Mouse (Mus musculus) intestine, postnatal 0 days (tissue): ENCODE data around the gene Arhgap1. TPM values are rescaled to one million over a fixed set of nuclear protein-coding genes. Genes with fewer than 3 reads are reported as not detected.

Source experiments
- ATAC-seq: fragments of 200-750 bp; cut with Nextera tagmentation; 2 replicates; pipeline ENCODE4 v1.8.0; 2017; ENCODE audit warnings: mild to moderate bottlenecking, moderate TSS enrichment, moderate library complexity
- H3K27ac ChIP-seq: fragments of 300-500 bp; sonication (generic); 2 replicates; pipeline ENCODE4 v1.5.1; 2014; ENCODE audit warnings: mild to moderate bottlenecking, low read depth, low read length, moderate library complexity
- H3K27me3 ChIP-seq: fragments of 300-500 bp; sonication (generic); replicated peaks from 2 replicates; pipeline ENCODE4 v1.6.1; 2014; ENCODE audit warnings: low read length, mixed read lengths; ENCODE audit not compliant: control insufficient read depth, insufficient read depth
- H3K36me3 ChIP-seq: fragments of 300-500 bp; sonication (generic); 2 replicates; pipeline ENCODE4 v1.6.1; 2014; ENCODE audit warnings: mild to moderate bottlenecking, moderate library complexity; ENCODE audit not compliant: control insufficient read depth, insufficient read depth
- H3K4me1 ChIP-seq: fragments of 300-500 bp; sonication (generic); replicated peaks from 2 replicates; pipeline ENCODE4 v1.6.1; 2014; ENCODE audit warnings: antibody characterized with exemption, low read length, mixed read lengths; ENCODE audit not compliant: control insufficient read depth, insufficient read depth
- H3K4me2 ChIP-seq: fragments of 300-500 bp; sonication (generic); replicated peaks from 2 replicates; pipeline ENCODE4 v1.6.1; 2014; ENCODE audit warnings: low read depth, mild to moderate bottlenecking, moderate library complexity
- H3K4me3 ChIP-seq: fragments of 300-500 bp; sonication (generic); 2 replicates; pipeline ENCODE4 v1.5.1; 2014; ENCODE audit warnings: low read depth, low read length
- H3K9ac ChIP-seq: fragments of 300-500 bp; sonication (generic); 2 replicates; pipeline ENCODE4 v1.6.1; 2014; ENCODE audit warnings: mild to moderate bottlenecking, low read depth, low read length
- H3K9me3 ChIP-seq: fragments of 300-500 bp; sonication (generic); 2 replicates; pipeline ENCODE4 v1.6.1; 2016; ENCODE audit warnings: mixed run types; ENCODE audit not compliant: control insufficient read depth
- CTCF ChIP-seq: sonication (generic); IDR thresholded peaks from 2 replicates; pipeline ENCODE4 v1.5.1; 2016; ENCODE audit warnings: low read depth, mild to moderate bottlenecking, control low read depth, antibody characterized with exemption, moderate library complexity
- WGBS: fragments of 180-500 bp; shearing (Covaris S2); extraction: QIAGEN DNeasy Blood & Tissue Kit; methylation state at CpG from one replicate; pipeline ENCODE4 v1.1.7; 2014; 5-methylcytosine and 5-hydroxymethylcytosine counted together
- polyA plus RNA-seq: library from polyadenylated mRNA; unstranded; fragments of >200 nt; fragmentation: Nextera tagmentation; extraction: Ambion mirVana; gene quantifications from 2 replicates; pipeline ENCODE4 v1.2.1, GENCODE M21; 2015

The Arhgap1 gene
- polyA plus RNA-seq, 1 experiment from 2014 or later = 92.3 TPM

DNA sequence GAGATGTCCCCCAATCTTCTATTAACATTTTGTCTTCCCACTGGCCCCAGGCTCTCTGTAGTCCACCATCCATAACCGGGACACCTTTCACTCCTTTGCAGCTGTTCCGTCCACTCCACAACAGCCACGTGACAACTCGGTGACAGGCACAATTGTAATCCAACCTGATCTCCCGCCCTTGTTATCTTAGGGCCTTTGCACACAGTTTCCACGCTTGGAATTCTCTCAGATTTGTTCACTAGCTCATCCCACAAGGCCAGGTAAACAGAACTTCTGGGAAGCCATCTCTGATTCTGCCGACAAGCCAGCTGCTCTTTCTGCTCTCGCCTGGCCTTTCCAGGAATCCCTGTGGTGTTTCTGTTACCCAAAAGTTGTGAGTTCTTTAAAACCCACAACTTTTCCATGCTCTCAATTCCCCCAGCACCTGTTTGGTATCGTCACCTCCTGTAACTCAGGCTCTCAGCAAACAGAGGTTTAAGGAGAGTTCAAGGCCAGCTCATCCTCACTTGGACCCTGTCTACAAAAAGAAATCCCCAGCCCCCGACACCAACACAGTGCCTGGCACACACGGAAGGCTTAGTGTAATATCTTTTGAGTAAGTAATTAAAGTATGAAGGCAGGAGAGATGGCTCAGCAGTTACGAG is 16.2 kb upstream of the Arhgap1 start:
- no peaks in the 10 kb centered on the region for H3K36me3 ChIP-seq
- no peaks in the 10 kb centered on the region for H3K27me3 ChIP-seq
- 52% methylated on average over 12 of the region's 12 CpGs for WGBS
- H3K27ac ChIP-seq = no peak overlapping the region
- no peak for ATAC-seq
- no peak overlapping the region for H3K4me2 ChIP-seq
- H3K4me3 ChIP-seq = no peak overlapping the region
- H3K9ac ChIP-seq = no peak overlapping the region
- TF ChIP-seq CTCF = no peak
- H3K9me3 ChIP-seq = no peaks in the 10 kb centered on the region
- H3K4me1 ChIP-seq = no peaks in the 10 kb centered on the region

DNA sequence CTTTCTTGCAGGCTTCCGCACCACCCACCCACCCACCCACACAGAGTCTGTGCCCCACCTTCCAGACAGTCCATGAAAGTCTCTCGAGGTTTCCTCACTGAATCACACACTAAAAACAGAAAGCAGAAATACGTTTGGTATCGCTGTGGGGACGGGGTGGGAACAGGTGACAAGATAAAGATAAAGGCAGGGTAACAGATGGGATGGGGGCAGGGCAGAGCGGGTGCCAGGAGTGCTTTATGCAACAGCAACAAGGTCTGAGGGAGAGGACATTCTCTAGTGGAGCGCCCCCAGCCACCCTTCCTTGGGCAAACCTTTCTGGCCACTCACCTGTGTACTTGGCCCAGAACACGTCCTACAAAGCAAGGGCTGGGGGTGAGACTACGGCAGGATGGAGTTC is 14.8 kb upstream of the Arhgap1 start:
- TF ChIP-seq CTCF = no peak
- Histone ChIP-seq H3K4me1 (no peaks in the 10 kb centered on the region), H3K9me3 (no peaks in the 10 kb centered on the region), H3K27me3 (no peaks in the 10 kb centered on the region), H3K36me3 (no peaks in the 10 kb centered on the region), H3K27ac (no peak overlapping the region), H3K4me3 (no peak overlapping the region), H3K9ac (no peak overlapping the region), H3K4me2 (no peak overlapping the region)
- 78% methylated on average over 9 of the region's 9 CpGs for WGBS
- no peak for ATAC-seq

DNA sequence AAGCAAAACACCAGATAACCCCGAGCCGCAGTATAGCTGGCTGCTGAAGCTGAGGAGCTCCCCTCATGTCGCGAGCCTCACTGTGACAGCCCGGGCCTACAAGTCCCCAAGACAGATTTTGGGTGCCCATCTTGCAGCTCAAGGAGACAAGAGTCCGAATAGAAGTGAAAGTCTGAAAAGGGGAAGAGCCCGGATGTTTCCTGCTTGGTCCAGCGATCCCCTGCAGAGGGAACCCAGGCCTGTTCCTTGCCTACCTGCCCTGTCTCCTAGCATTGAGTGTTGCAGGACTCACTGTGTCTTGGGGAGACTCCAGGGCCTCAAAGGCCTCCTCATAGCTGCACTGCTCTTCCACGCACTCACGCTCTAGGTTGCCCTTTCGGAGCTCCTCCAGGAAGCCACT is 14.2 kb upstream of the Arhgap1 start:
- Histone ChIP-seq H3K4me3 (no peak overlapping the region), H3K9me3 (no peaks in the 10 kb centered on the region), H3K4me1 (no peaks in the 10 kb centered on the region), H3K4me2 (no peak overlapping the region), H3K9ac (no peak overlapping the region), H3K27me3 (no peaks in the 10 kb centered on the region), H3K36me3 (no peaks in the 10 kb centered on the region), H3K27ac (no peak overlapping the region)
- ATAC-seq = no peak
- no peak for TF ChIP-seq CTCF
- WGBS = 87% methylated on average over 11 of the region's 11 CpGs

DNA sequence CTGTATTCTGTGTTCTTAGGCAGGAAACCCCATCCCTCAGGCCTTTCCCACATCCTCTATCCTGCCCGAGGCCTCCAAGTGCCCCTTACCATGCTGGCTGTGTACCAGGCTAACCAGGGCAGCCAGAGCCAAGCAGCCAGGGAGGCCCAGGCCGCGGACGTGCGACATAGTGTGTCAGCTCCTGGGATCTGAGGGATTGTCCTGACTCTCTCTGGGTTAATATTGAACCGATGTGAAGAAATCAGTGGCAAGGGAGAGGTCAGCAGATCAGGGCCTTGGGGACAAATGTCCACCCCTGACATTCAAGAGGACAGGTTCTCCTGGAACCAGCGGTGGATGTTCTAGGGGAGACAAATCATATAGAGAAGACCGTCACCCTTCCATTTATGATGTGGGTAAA is 13.4 kb upstream of the Arhgap1 start, which contains the start of gene F2:
F2 (minus strand) TSS at position 186 of the 400 bp plus-strand sequence.
- TF ChIP-seq CTCF = no peak
- no peaks in the 10 kb centered on the region for H3K27me3 ChIP-seq
- H3K27ac ChIP-seq = peak within 1 kb of the TSS; percentile 35; the same call in 1 of the 2 replicates
- H3K9ac ChIP-seq = no peak within 1 kb of the TSS
- H3K4me3 ChIP-seq = no peak within 1 kb of the TSS
- 69% methylated on average over 8 of the region's 8 CpGs for WGBS
- H3K4me2 ChIP-seq = no peak within 1 kb of the TSS
- no peak for ATAC-seq
- H3K36me3 ChIP-seq = no peaks in the 10 kb centered on the region
- no peaks in the 10 kb centered on the region for H3K9me3 ChIP-seq
- no peaks in the 10 kb centered on the region for H3K4me1 ChIP-seq

DNA sequence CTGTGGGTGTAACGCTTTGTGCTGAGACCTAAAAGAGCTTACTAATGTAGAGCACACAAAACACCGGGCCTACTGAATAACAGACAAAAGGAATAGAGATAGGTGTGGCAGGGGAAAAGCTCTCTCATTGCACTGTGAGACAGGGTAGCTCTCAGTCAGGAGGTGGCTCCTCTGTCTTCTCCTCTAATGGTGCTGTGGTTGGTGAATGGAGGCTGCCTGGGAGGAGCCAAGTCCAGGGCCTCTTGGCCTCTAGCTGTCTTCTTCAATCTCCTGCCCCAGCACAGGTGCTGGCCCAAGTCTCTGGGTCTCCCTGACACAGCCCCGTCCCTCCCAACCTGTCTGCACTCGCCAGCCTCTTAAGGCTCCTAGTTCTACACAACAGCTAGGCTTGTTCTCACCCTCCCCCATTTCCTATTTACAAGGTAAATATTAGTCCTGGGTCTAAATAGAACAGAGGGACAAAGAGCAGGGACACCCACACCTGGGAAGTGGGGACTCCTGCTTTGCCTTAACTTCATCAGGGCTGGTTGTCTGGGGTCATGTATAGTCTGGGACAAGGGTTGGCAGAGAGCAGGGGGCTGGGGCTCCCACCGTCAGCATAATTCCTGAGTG is 12.8 kb upstream of the Arhgap1 start:
- H3K27me3 ChIP-seq = no peaks in the 10 kb centered on the region
- 59% methylated on average over 5 of the region's 5 CpGs for WGBS
- H3K4me3 ChIP-seq = no peak overlapping the region
- H3K36me3 ChIP-seq = no peaks in the 10 kb centered on the region
- no peak overlapping the region for H3K9ac ChIP-seq
- no peak overlapping the region for H3K4me2 ChIP-seq
- H3K27ac ChIP-seq = peak overlapping the region; percentile 35; the same call in 1 of the 2 replicates
- no peaks in the 10 kb centered on the region for H3K4me1 ChIP-seq
- no peaks in the 10 kb centered on the region for H3K9me3 ChIP-seq
- TF ChIP-seq CTCF = no peak
- no peak; the same call in 1 of the 2 replicates for ATAC-seq

DNA sequence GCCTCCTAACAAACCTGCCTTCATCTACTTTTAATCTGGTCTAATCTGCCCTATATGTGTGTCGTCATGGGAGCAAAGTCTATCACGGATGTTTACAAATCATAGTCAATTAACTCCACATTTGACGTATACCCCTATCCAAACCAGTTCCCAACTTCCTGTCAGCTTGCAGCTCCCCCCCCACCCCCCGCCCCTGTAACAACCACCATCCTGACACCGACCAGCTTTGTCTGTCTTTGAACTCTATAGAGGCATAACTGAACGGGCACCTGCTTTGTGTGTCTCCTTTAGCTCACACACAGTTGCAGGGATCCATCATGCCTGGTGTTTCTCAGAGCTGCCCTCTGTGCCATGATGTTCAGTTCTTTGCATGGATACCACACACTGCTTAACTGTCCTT is 10.7 kb upstream of the Arhgap1 start:
- no peaks in the 10 kb centered on the region for H3K9me3 ChIP-seq
- 49% methylated on average over 6 of the region's 6 CpGs for WGBS
- peaks cover 8% of the 10 kb centered on the region; the same call in 1 of the 2 replicates for H3K36me3 ChIP-seq
- ATAC-seq = no peak
- no peak overlapping the region for H3K4me2 ChIP-seq
- no peak overlapping the region for H3K4me3 ChIP-seq
- H3K4me1 ChIP-seq = no peaks in the 10 kb centered on the region
- H3K27ac ChIP-seq = no peak overlapping the region
- TF ChIP-seq CTCF = no peak
- no peaks in the 10 kb centered on the region for H3K27me3 ChIP-seq
- no peak overlapping the region for H3K9ac ChIP-seq
